Mouse (Mus musculus): Measurements from ENCODE around the gene Dock6. TPM values are rescaled to one million over a fixed set of nuclear protein-coding genes. Genes with fewer than 3 reads are reported as not detected.

Gene Dock6
- polyA plus RNA-seq, 1 experiment from 2014 or later = 63.7 TPM

DNA sequence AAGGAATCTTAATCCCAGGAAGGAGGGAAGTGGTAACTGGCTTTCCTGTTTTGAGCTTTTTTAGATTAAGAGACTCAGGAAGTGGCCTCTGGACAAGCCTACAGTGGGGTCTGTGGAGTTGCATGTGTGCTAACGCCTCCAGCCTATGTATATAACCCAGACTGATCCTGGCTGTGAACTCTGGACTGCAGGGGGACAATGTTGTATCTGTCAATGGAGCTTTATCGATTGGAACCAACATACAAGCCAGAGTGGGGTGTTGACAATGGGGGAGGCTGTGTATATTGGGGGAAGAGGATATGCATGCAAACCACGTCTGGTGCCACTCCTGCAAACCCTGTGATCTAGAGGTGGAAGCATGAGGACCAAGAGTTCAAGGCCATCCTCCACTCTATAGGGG lies 46.1 kb downstream of the Dock6 start:
- Histone ChIP-seq H3K4me3 (ENCODE audit: low read length) (no peak overlapping the region), H3K9ac (ENCODE audit: low read length) (no peak overlapping the region), H3K4me1 (replicated peaks; ENCODE audit: control insufficient read depth, insufficient read depth, low read length) (peaks cover 8% of the 10 kb centered on the region), H3K36me3 (ENCODE audit: control insufficient read depth, insufficient read depth, low read length) (peaks cover 12% of the 10 kb centered on the region), H3K27me3 (ENCODE audit: control insufficient read depth, insufficient read depth, low read depth, low read length) (no peaks in the 10 kb centered on the region), H3K27ac (ENCODE audit: low read length) (no peak overlapping the region), H3K4me2 (ENCODE audit: low read depth, low read length) (no peak overlapping the region), H3K9me3 (ENCODE audit: control insufficient read depth, low read length) (no peaks in the 10 kb centered on the region)
- WGBS = 36% methylated on average over 3 of the region's 3 CpGs
- no peak for ATAC-seq (ENCODE audit: low read depth)

DNA sequence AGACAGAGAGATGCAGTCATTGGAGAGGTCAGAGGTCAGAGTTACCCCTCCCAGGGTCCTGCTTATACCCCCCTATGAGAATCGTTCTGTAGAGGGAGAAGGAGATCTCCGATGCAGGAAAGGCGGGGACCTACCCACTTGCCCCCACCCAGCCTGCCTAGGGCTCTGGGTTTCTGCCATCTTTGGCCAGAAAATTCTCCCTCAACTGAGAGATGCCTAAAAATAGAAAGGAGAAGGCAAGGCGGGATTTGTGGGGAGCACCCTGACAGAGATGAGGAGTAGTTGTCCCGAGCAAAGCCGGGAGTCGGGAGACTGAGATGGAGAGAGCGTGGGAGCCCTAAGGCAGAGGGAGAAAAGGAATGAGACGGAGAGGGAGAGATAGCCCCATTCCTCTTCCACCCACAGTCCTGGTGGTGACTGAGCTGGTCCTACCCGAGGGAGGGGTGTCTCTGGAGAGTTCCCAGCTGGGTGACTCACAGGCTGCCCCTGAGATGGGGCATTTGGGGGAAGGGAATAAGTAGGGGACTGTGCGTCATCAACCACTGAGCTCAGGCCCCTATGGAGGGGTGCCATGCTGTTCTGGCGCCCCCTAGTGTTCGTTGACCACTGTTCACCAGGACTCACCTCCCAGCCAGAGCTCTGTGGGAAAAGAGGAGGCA lies 48.3 kb downstream of the Dock6 start:
- peak overlapping the region; percentile 46 for H3K9ac ChIP-seq (ENCODE audit: low read length)
- 30% methylated on average over 13 of the region's 13 CpGs for WGBS
- ATAC-seq (ENCODE audit: low read depth) = peak; percentile 97
- peaks cover 17% of the 10 kb centered on the region for H3K36me3 ChIP-seq (ENCODE audit: control insufficient read depth, insufficient read depth, low read length)
- peak overlapping the region; percentile 90 for H3K27ac ChIP-seq (ENCODE audit: low read length)
- H3K4me2 ChIP-seq (ENCODE audit: low read depth, low read length) = peak overlapping the region; percentile 24; the same call in 1 of the 2 replicates
- H3K9me3 ChIP-seq (ENCODE audit: control insufficient read depth, low read length) = no peaks in the 10 kb centered on the region
- H3K4me3 ChIP-seq (ENCODE audit: low read length) = no peak overlapping the region
- H3K4me1 ChIP-seq (replicated peaks; ENCODE audit: control insufficient read depth, insufficient read depth, low read length) = peaks cover 10% of the 10 kb centered on the region
- no peaks in the 10 kb centered on the region for H3K27me3 ChIP-seq (ENCODE audit: control insufficient read depth, insufficient read depth, low read depth, low read length)

DNA sequence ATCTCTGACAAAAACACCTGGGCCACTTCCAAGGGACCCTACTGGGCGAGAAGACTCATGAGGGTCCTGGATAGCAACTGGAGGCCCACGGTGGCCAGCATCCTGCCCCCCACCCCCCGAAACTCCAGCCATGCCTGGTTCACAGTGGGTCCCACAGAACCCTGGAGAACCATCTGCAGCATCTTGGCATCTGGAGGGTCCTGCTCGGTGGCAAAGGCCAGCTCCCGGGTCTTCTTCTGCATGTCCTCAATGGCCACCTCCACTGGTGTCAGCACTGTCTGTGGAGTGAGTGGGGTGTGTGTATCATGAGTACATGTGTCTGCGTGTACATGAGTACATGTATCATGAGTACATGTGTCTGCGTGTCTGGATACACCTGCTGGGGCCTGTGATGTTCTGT lies 50.8 kb downstream of the Dock6 start:
- ATAC-seq (ENCODE audit: low read depth) = no peak
- H3K9ac ChIP-seq (ENCODE audit: low read length) = no peak overlapping the region
- H3K36me3 ChIP-seq (ENCODE audit: control insufficient read depth, insufficient read depth, low read length) = peaks cover 16% of the 10 kb centered on the region
- H3K27ac ChIP-seq (ENCODE audit: low read length) = no peak overlapping the region
- H3K4me1 ChIP-seq (replicated peaks; ENCODE audit: control insufficient read depth, insufficient read depth, low read length) = peaks cover 22% of the 10 kb centered on the region
- H3K4me3 ChIP-seq (ENCODE audit: low read length) = no peak overlapping the region
- no peak overlapping the region for H3K4me2 ChIP-seq (ENCODE audit: low read depth, low read length)
- H3K9me3 ChIP-seq (ENCODE audit: control insufficient read depth, low read length) = no peaks in the 10 kb centered on the region
- 93% methylated on average over 7 of the region's 7 CpGs for WGBS
- H3K27me3 ChIP-seq (ENCODE audit: control insufficient read depth, insufficient read depth, low read depth, low read length) = no peaks in the 10 kb centered on the region

DNA sequence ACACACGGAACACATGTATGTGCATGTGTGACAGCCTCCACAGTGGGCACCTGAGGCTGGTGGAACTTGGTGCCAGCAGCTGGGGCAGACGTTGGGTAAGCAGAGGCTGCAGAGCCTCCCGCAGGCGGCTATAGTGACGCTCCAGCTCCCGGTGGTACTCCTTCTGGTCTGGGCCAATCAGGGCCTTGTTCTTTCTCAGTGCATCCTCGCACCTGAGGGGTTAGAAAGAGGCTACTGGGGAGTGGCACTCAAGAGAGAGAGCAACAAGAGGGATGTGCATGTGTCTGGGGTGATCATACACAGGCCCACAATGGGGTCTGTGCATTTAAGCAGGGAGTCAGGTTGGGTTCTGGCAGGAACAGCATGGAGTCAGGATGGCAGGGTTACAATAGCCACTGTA lies 51.3 kb downstream of the Dock6 start:
- Histone ChIP-seq H3K9ac (ENCODE audit: low read length) (no peak overlapping the region), H3K4me3 (ENCODE audit: low read length) (no peak overlapping the region), H3K9me3 (ENCODE audit: control insufficient read depth, low read length) (no peaks in the 10 kb centered on the region), H3K4me2 (ENCODE audit: low read depth, low read length) (no peak overlapping the region), H3K27ac (ENCODE audit: low read length) (no peak overlapping the region), H3K36me3 (ENCODE audit: control insufficient read depth, insufficient read depth, low read length) (peaks cover 16% of the 10 kb centered on the region), H3K27me3 (ENCODE audit: control insufficient read depth, insufficient read depth, low read depth, low read length) (no peaks in the 10 kb centered on the region), H3K4me1 (replicated peaks; ENCODE audit: control insufficient read depth, insufficient read depth, low read length) (peaks cover 26% of the 10 kb centered on the region)
- 78% methylated on average over 7 of the region's 7 CpGs for whole genome bisulfite sequencing
- ATAC-seq (ENCODE audit: low read depth) = no peak

DNA sequence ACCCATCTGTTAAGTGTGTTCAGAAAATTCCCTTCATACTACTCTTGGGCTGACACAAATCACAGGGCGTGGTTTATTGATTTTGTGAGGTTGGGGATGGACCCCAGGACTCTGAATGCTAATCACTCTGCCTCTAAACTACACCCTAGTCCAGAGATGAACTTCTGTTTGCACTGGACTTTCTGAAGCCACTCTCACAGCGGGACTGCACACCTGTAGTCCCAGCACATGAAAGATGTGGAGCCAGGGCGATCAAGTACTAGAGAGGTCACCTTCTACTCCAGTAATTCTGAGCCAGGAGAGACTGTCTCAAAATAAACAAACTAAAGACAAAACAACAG lies 53.5 kb downstream of the Dock6 start:
- WGBS = 34% methylated on average over 3 of the region's 3 CpGs
- H3K9ac ChIP-seq (ENCODE audit: low read length) = peak overlapping the region; percentile 98; the same call in 1 of the 2 replicates
- peaks cover 34% of the 10 kb centered on the region for H3K4me1 ChIP-seq (replicated peaks; ENCODE audit: control insufficient read depth, insufficient read depth, low read length)
- peak overlapping the region; percentile 99 for H3K27ac ChIP-seq (ENCODE audit: low read length)
- no peak for ATAC-seq (ENCODE audit: low read depth)
- peak overlapping the region; percentile 99 for H3K4me3 ChIP-seq (ENCODE audit: low read length)
- no peaks in the 10 kb centered on the region for H3K9me3 ChIP-seq (ENCODE audit: control insufficient read depth, low read length)
- H3K27me3 ChIP-seq (ENCODE audit: control insufficient read depth, insufficient read depth, low read depth, low read length) = no peaks in the 10 kb centered on the region
- H3K4me2 ChIP-seq (ENCODE audit: low read depth, low read length) = peak overlapping the region; percentile 73
- peaks cover 33% of the 10 kb centered on the region for H3K36me3 ChIP-seq (ENCODE audit: control insufficient read depth, insufficient read depth, low read length)

DNA sequence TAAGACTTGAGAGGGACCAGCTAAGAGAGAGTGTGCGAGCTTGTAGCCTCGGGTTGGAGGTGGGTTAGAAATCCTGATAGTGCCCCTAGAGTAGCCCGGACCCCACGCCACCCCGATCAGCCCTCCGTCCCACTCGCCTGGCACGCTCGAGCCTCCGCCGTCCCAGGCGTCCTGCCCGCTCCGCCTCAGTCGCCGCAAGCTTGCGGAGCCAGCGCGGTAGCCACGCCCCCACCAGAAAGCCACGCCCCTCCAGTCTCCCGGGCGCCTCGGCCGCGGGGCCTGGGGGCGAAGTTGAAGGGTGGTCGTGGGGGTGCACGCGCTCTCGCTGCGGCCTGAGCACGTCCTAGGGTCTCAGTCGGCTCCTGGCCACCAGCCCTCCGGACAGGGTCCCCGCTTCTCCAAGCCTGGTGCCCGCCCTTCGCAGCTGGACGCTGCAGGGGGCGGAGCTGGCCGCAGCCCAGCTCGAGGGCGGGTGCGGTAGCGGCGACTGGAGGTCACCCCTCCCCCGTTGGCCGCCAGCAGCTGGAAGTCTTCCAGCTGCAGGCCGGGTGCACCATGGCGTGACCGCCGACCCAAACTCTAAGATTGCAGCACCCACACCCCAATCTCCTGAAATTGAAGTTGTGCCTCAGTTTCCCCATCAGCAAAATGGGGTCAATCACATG lies 54.0 kb downstream of the Dock6 start, which contains the start of gene Kank2:
Gene Kank2, minus strand, starts transcription at position 400 of the 665 bp plus-strand sequence.
- H3K4me1 ChIP-seq (replicated peaks; ENCODE audit: control insufficient read depth, insufficient read depth, low read length) = peaks cover 30% of the 10 kb centered on the region
- H3K9me3 ChIP-seq (ENCODE audit: control insufficient read depth, low read length) = no peaks in the 10 kb centered on the region
- peak within 1 kb of the TSS; percentile 73 for H3K4me2 ChIP-seq (ENCODE audit: low read depth, low read length)
- WGBS = under 1% methylated on average over 40 of the region's 52 CpGs
- H3K27ac ChIP-seq (ENCODE audit: low read length) = peak within 1 kb of the TSS; percentile 99
- H3K36me3 ChIP-seq (ENCODE audit: control insufficient read depth, insufficient read depth, low read length) = peaks cover 38% of the 10 kb centered on the region
- H3K4me3 ChIP-seq (ENCODE audit: low read length) = peak within 1 kb of the TSS; percentile 99
- H3K27me3 ChIP-seq (ENCODE audit: control insufficient read depth, insufficient read depth, low read depth, low read length) = no peaks in the 10 kb centered on the region
- peak; percentile 86 for ATAC-seq (ENCODE audit: low read depth)
- peak within 1 kb of the TSS; percentile 98 for H3K9ac ChIP-seq (ENCODE audit: low read length)

DNA sequence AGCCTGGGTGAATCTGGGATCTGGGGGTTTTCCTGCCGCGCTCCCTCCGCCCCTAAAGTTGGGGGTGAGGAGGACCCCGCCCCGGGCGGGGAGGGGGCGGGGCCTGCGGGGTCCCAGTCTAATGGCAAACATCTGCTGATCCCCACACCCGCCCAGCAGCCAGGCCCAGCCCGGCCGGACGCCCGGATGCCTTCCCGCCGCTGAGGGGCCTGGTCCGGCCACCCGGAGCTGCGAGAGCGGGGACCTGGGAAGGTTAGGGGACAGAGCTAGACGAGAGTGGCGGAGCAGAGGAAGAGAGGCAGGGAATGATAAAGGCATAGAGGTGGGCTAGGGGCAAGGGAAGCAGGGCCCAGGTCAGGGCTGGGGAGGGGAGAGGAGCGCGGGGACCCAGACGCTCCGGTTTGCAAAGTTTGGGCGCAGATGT lies 54.5 kb downstream of the Dock6 start:
- peak overlapping the region; percentile 99 for H3K4me3 ChIP-seq (ENCODE audit: low read length)
- H3K4me1 ChIP-seq (replicated peaks; ENCODE audit: control insufficient read depth, insufficient read depth, low read length) = peaks cover 34% of the 10 kb centered on the region
- H3K9me3 ChIP-seq (ENCODE audit: control insufficient read depth, low read length) = no peaks in the 10 kb centered on the region
- peak; percentile 81 for ATAC-seq (ENCODE audit: low read depth)
- peak overlapping the region; percentile 73 for H3K4me2 ChIP-seq (ENCODE audit: low read depth, low read length)
- H3K27ac ChIP-seq (ENCODE audit: low read length) = peak overlapping the region; percentile 99
- 0% methylated on average over 22 of the region's 26 CpGs for WGBS
- peaks cover 40% of the 10 kb centered on the region for H3K36me3 ChIP-seq (ENCODE audit: control insufficient read depth, insufficient read depth, low read length)
- H3K27me3 ChIP-seq (ENCODE audit: control insufficient read depth, insufficient read depth, low read depth, low read length) = no peaks in the 10 kb centered on the region
- peak overlapping the region; percentile 98 for H3K9ac ChIP-seq (ENCODE audit: low read length)

DNA sequence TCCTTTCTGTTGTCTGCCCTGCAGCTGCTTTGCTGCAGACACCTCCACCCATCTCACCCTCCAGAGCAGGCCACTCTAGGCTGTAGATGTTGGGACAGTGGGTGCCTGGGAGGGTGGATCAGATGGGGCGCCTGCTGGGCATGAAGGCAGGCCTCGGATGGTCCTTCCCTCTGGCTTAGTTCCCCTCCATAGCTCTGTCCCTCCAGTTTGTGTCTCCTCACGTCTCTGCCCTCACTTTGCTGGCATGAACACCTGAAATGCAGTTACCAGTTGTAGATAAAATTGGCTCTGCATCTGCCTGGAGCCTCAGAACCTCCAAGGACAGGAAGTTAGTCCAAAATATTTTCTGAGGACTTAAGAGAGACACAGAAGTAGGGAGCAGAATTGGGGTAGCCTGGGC lies 55.5 kb downstream of the Dock6 start:
- 43% methylated on average over 3 of the region's 3 CpGs for WGBS
- no peaks in the 10 kb centered on the region for H3K27me3 ChIP-seq (ENCODE audit: control insufficient read depth, insufficient read depth, low read depth, low read length)

DNA sequence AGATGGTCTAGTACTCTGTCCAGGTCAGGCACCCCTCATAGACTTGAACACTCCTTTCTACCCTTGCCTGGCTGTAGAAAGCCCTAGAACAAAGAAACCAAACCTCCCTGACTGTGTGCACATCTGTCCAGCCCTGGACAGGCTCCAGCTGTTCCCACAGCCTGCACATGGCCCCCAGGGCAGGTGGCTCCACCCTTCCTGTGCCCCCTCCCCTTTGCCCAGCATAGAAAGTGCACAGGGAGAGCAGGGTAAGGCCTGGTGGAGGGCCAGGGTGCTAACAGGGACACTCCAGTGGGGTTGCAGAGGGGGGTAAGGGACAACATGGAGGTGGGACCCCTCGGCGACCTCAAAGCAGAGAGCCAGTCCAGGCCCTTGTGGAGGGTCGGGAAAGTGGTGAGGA lies 56.2 kb downstream of the Dock6 start:
- Histone ChIP-seq H3K4me2 (ENCODE audit: low read depth, low read length) (peak overlapping the region; percentile 73), H3K36me3 (ENCODE audit: control insufficient read depth, insufficient read depth, low read length) (peaks cover 36% of the 10 kb centered on the region), H3K4me3 (ENCODE audit: low read length) (peak overlapping the region; percentile 99), H3K27ac (ENCODE audit: low read length) (peak overlapping the region; percentile 99), H3K27me3 (ENCODE audit: control insufficient read depth, insufficient read depth, low read depth, low read length) (no peaks in the 10 kb centered on the region), H3K4me1 (replicated peaks; ENCODE audit: control insufficient read depth, insufficient read depth, low read length) (peaks cover 51% of the 10 kb centered on the region), H3K9ac (ENCODE audit: low read length) (peak overlapping the region; percentile 98), H3K9me3 (ENCODE audit: control insufficient read depth, low read length) (no peaks in the 10 kb centered on the region)
- no peak for ATAC-seq (ENCODE audit: low read depth)
- WGBS = 18% methylated on average over 3 of the region's 3 CpGs

More for the DNA sequence above, 55.5 kb downstream of the Dock6 start:
- H3K27ac ChIP-seq (ENCODE audit: low read length) = peak overlapping the region; percentile 99
- H3K4me1 ChIP-seq (replicated peaks; ENCODE audit: control insufficient read depth, insufficient read depth, low read length) = peaks cover 44% of the 10 kb centered on the region
- H3K36me3 ChIP-seq (ENCODE audit: control insufficient read depth, insufficient read depth, low read length) = peaks cover 33% of the 10 kb centered on the region
- no peaks in the 10 kb centered on the region for H3K9me3 ChIP-seq (ENCODE audit: control insufficient read depth, low read length)
- peak overlapping the region; percentile 73 for H3K4me2 ChIP-seq (ENCODE audit: low read depth, low read length)
- H3K9ac ChIP-seq (ENCODE audit: low read length) = peak overlapping the region; percentile 98
- no peak for ATAC-seq (ENCODE audit: low read depth)
- H3K4me3 ChIP-seq (ENCODE audit: low read length) = peak overlapping the region; percentile 99

All from lung, embryonic 16.5 days (tissue).